Mouse (Mus musculus): Measurements from ENCODE around the gene Lurap1l. TPM values are rescaled to one million over a fixed set of nuclear protein-coding genes. Genes with fewer than 3 reads are reported as not detected.

The Lurap1l gene
- polyA plus RNA-seq, 1 experiment from 2014 or later, result 8.8 TPM

- Histone ChIP-seq H3K4me2 (ENCODE audit: low read length) (no peak overlapping the region), H3K27ac (replicated peaks; ENCODE audit: low read depth, low read length) (no peak overlapping the region), H3K4me3 (replicated peaks; ENCODE audit: low read depth, low read length) (no peak overlapping the region), H3K27me3 (ENCODE audit: control insufficient read depth, insufficient read depth, low read length) (no peaks in the 10 kb centered on the region), H3K9me3 (ENCODE audit: control insufficient read depth, low read length) (no peaks in the 10 kb centered on the region), H3K36me3 (ENCODE audit: control insufficient read depth, insufficient read depth, low read length) (no peaks in the 10 kb centered on the region), H3K4me1 (ENCODE audit: control insufficient read depth, insufficient read depth, low read length) (no peaks in the 10 kb centered on the region), H3K9ac (replicated peaks; ENCODE audit: low read length) (no peak overlapping the region)
- WGBS, result 74% methylated on average over 4 of the region's 4 CpGs
- ATAC-seq (ENCODE audit: low FRiP score, low TSS enrichment), result no peak
- DNase-seq, result no peak
Measured at GRCm38 (mm10) chr4:80875055-80875454, 35.4 kb upstream of the Lurap1l start.

- no peaks in the 10 kb centered on the region for H3K27me3 ChIP-seq (ENCODE audit: control insufficient read depth, insufficient read depth, low read length)
- 93% methylated on average over 1 of the region's 1 CpGs for WGBS
Measured at GRCm38 (mm10) chr4:80881996-80882599, 28.3 kb upstream of the Lurap1l start.

GRCm38 (mm10) chr4:80886631-80887030, 23.8 kb upstream of the Lurap1l start:
- no peak overlapping the region for H3K9ac ChIP-seq (replicated peaks; ENCODE audit: low read length)
- no peak overlapping the region for H3K4me2 ChIP-seq (ENCODE audit: low read length)
- H3K27me3 ChIP-seq (ENCODE audit: control insufficient read depth, insufficient read depth, low read length), result no peaks in the 10 kb centered on the region
- H3K36me3 ChIP-seq (ENCODE audit: control insufficient read depth, insufficient read depth, low read length), result no peaks in the 10 kb centered on the region
- DNase-seq, result no peak
- no peak overlapping the region for H3K4me3 ChIP-seq (replicated peaks; ENCODE audit: low read depth, low read length)
- no peak overlapping the region for H3K27ac ChIP-seq (replicated peaks; ENCODE audit: low read depth, low read length)
- no peaks in the 10 kb centered on the region for H3K9me3 ChIP-seq (ENCODE audit: control insufficient read depth, low read length)
- ATAC-seq (ENCODE audit: low FRiP score, low TSS enrichment), result no peak
- H3K4me1 ChIP-seq (ENCODE audit: control insufficient read depth, insufficient read depth, low read length), result no peaks in the 10 kb centered on the region
- WGBS, result 85% methylated on average over 4 of the region's 4 CpGs

More at GRCm38 (mm10) chr4:80881996-80882599, 28.3 kb upstream of the Lurap1l start:
- H3K4me3 ChIP-seq (replicated peaks; ENCODE audit: low read depth, low read length), result no peak overlapping the region
- no peak overlapping the region for H3K27ac ChIP-seq (replicated peaks; ENCODE audit: low read depth, low read length)
- DNase-seq, result no peak
- no peaks in the 10 kb centered on the region for H3K4me1 ChIP-seq (ENCODE audit: control insufficient read depth, insufficient read depth, low read length)
- ATAC-seq (ENCODE audit: low FRiP score, low TSS enrichment), result no peak
- no peaks in the 10 kb centered on the region for H3K9me3 ChIP-seq (ENCODE audit: control insufficient read depth, low read length)
- H3K4me2 ChIP-seq (ENCODE audit: low read length), result no peak overlapping the region
- no peak overlapping the region for H3K9ac ChIP-seq (replicated peaks; ENCODE audit: low read length)
- H3K36me3 ChIP-seq (ENCODE audit: control insufficient read depth, insufficient read depth, low read length), result no peaks in the 10 kb centered on the region

GRCm38 (mm10) chr4:80891004-80891403, 19.4 kb upstream of the Lurap1l start:
- no peak overlapping the region for H3K9ac ChIP-seq (replicated peaks; ENCODE audit: low read length)
- no peaks in the 10 kb centered on the region for H3K27me3 ChIP-seq (ENCODE audit: control insufficient read depth, insufficient read depth, low read length)
- no peaks in the 10 kb centered on the region for H3K4me1 ChIP-seq (ENCODE audit: control insufficient read depth, insufficient read depth, low read length)
- H3K4me2 ChIP-seq (ENCODE audit: low read length), result no peak overlapping the region
- H3K27ac ChIP-seq (replicated peaks; ENCODE audit: low read depth, low read length), result no peak overlapping the region
- H3K36me3 ChIP-seq (ENCODE audit: control insufficient read depth, insufficient read depth, low read length), result no peaks in the 10 kb centered on the region
- DNase-seq (no peak), ATAC-seq (ENCODE audit: low FRiP score, low TSS enrichment) (no peak)
- H3K4me3 ChIP-seq (replicated peaks; ENCODE audit: low read depth, low read length), result no peak overlapping the region
- WGBS, result 93% methylated on average over 6 of the region's 6 CpGs
- H3K9me3 ChIP-seq (ENCODE audit: control insufficient read depth, low read length), result no peaks in the 10 kb centered on the region

- 65% methylated on average over 4 of the region's 4 CpGs for WGBS
- DNase-seq, result no peak
Measured at GRCm38 (mm10) chr4:80895278-80895894, 15.1 kb upstream of the Lurap1l start.

GRCm38 (mm10) chr4:80906726-80907125, 3.7 kb upstream of the Lurap1l start:
- H3K4me3 ChIP-seq (replicated peaks; ENCODE audit: low read depth, low read length), result no peak overlapping the region
- H3K36me3 ChIP-seq (ENCODE audit: control insufficient read depth, insufficient read depth, low read length), result no peaks in the 10 kb centered on the region
- H3K27me3 ChIP-seq (ENCODE audit: control insufficient read depth, insufficient read depth, low read length), result no peaks in the 10 kb centered on the region
- H3K4me1 ChIP-seq (ENCODE audit: control insufficient read depth, insufficient read depth, low read length), result no peaks in the 10 kb centered on the region
- DNase-seq (no peak), ATAC-seq (ENCODE audit: low FRiP score, low TSS enrichment) (no peak)
- H3K4me2 ChIP-seq (ENCODE audit: low read length), result no peak overlapping the region
- no peak overlapping the region for H3K9ac ChIP-seq (replicated peaks; ENCODE audit: low read length)
- no peak overlapping the region for H3K27ac ChIP-seq (replicated peaks; ENCODE audit: low read depth, low read length)
- WGBS, result 43% methylated on average over 3 of the region's 3 CpGs
- H3K9me3 ChIP-seq (ENCODE audit: control insufficient read depth, low read length), result no peaks in the 10 kb centered on the region

More at GRCm38 (mm10) chr4:80895278-80895894, 15.1 kb upstream of the Lurap1l start:
- Histone ChIP-seq H3K27me3 (ENCODE audit: control insufficient read depth, insufficient read depth, low read length) (no peaks in the 10 kb centered on the region), H3K4me3 (replicated peaks; ENCODE audit: low read depth, low read length) (no peak overlapping the region), H3K36me3 (ENCODE audit: control insufficient read depth, insufficient read depth, low read length) (no peaks in the 10 kb centered on the region), H3K9me3 (ENCODE audit: control insufficient read depth, low read length) (no peaks in the 10 kb centered on the region), H3K27ac (replicated peaks; ENCODE audit: low read depth, low read length) (no peak overlapping the region), H3K9ac (replicated peaks; ENCODE audit: low read length) (no peak overlapping the region), H3K4me2 (ENCODE audit: low read length) (no peak overlapping the region), H3K4me1 (ENCODE audit: control insufficient read depth, insufficient read depth, low read length) (no peaks in the 10 kb centered on the region)
- no peak for ATAC-seq (ENCODE audit: low FRiP score, low TSS enrichment)

GRCm38 (mm10) chr4:80907973-80908372, 2.5 kb upstream of the Lurap1l start:
- Histone ChIP-seq H3K27ac (replicated peaks; ENCODE audit: low read depth, low read length) (no peak overlapping the region), H3K4me3 (replicated peaks; ENCODE audit: low read depth, low read length) (no peak overlapping the region), H3K27me3 (ENCODE audit: control insufficient read depth, insufficient read depth, low read length) (no peaks in the 10 kb centered on the region), H3K4me2 (ENCODE audit: low read length) (no peak overlapping the region), H3K9ac (replicated peaks; ENCODE audit: low read length) (no peak overlapping the region), H3K9me3 (ENCODE audit: control insufficient read depth, low read length) (no peaks in the 10 kb centered on the region), H3K36me3 (ENCODE audit: control insufficient read depth, insufficient read depth, low read length) (no peaks in the 10 kb centered on the region), H3K4me1 (ENCODE audit: control insufficient read depth, insufficient read depth, low read length) (peaks cover 5% of the 10 kb centered on the region; the same call in 1 of the 2 replicates)
- ATAC-seq (ENCODE audit: low FRiP score, low TSS enrichment), result no peak
- no peak for DNase-seq
- 81% methylated on average over 5 of the region's 5 CpGs for WGBS

GRCm38 (mm10) chr4:80908902-80909301, 1.5 kb upstream of the Lurap1l start:
- Histone ChIP-seq H3K4me1 (ENCODE audit: control insufficient read depth, insufficient read depth, low read length) (peaks cover 8% of the 10 kb centered on the region; the same call in 1 of the 2 replicates), H3K36me3 (ENCODE audit: control insufficient read depth, insufficient read depth, low read length) (no peaks in the 10 kb centered on the region), H3K9me3 (ENCODE audit: control insufficient read depth, low read length) (no peaks in the 10 kb centered on the region), H3K4me3 (replicated peaks; ENCODE audit: low read depth, low read length) (no peak overlapping the region), H3K27ac (replicated peaks; ENCODE audit: low read depth, low read length) (no peak overlapping the region), H3K9ac (replicated peaks; ENCODE audit: low read length) (no peak overlapping the region), H3K4me2 (ENCODE audit: low read length) (no peak overlapping the region), H3K27me3 (ENCODE audit: control insufficient read depth, insufficient read depth, low read length) (no peaks in the 10 kb centered on the region)
- ATAC-seq (ENCODE audit: low FRiP score, low TSS enrichment) (no peak), DNase-seq (no peak)
- 77% methylated on average over 4 of the region's 4 CpGs for WGBS
